Mouse (Mus musculus): Measurements from ENCODE around the gene Dennd1b. TPM values are rescaled to one million over a fixed set of nuclear protein-coding genes. Genes with fewer than 3 reads are reported as not detected.
A peak's percentile ranks its signal among the peaks of the same experiment; 100 is the strongest.

Gene Dennd1b
- polyA plus RNA-seq, 1 experiment: 6.2 TPM

DNA sequence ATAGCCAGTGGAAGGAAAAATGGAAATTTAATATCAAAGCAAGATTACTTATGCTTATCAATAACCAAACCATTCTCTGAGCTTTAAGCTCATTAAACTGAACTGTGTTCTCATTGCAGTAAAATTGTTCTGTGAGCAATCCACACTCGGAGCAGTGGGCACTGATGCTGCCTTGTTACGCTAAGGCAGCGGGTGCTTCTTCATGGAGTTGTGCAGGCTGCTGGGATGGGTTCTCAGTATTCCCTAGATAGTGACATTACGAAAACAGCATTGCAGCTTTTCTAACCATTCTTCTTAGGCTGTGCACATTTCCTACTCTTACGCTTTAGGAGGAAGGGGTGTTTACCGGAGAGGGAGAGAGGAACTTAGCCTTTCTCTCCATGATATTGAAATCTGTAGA is 128.5 kb downstream of the Dennd1b start:
- H3K4me3 ChIP-seq (replicated peaks; ENCODE audit: insufficient read depth, low read depth, low read length): no peak overlapping the region
- 96% methylated on average over 6 of the region's 6 CpGs for WGBS

DNA sequence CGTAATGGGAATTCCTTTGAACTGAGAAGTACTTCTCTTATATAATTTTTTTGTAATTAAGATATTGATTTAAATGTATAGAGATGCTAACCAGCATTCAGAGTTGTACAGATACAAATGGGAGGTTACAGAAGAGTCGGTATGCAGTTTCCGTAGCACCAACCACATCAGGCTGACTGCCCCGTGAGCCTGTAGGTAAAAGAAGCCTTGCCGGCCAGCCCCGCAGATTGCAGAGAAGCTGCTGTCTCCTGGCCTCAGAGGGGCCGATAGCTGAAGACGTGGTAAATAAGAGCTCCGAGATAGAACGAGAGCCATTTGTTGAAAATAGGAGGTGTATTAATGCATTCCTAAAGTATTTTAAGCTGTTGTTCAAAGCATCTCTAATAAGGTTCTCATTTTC is 128.9 kb downstream of the Dennd1b start:
- Histone ChIP-seq H3K4me3 (replicated peaks; ENCODE audit: insufficient read depth, low read depth, low read length) (no peak overlapping the region), H3K27ac (ENCODE audit: insufficient read depth, low read length) (no peak overlapping the region), H3K4me1 (ENCODE audit: control insufficient read depth, insufficient read depth, low read length) (no peaks in the 10 kb centered on the region), H3K27me3 (ENCODE audit: control insufficient read depth, insufficient read depth, low read length) (no peaks in the 10 kb centered on the region)
- 94% methylated on average over 10 of the region's 10 CpGs for WGBS
- no peak for DNase-seq
- TF ChIP-seq POLR2A (IDR thresholded peaks at IDR 0.05; ENCODE audit: borderline replicate concordance, insufficient read depth, low read length): no peak
- TF ChIP-seq CTCF (IDR thresholded peaks at IDR 0.05; ENCODE audit: borderline replicate concordance, insufficient read depth, low read depth, low read length): no peak

More for the DNA sequence above, 128.5 kb downstream of the Dennd1b start:
- no peak for DNase-seq
- H3K27ac ChIP-seq (ENCODE audit: insufficient read depth, low read length): no peak overlapping the region
- no peaks in the 10 kb centered on the region for H3K4me1 ChIP-seq (ENCODE audit: control insufficient read depth, insufficient read depth, low read length)
- no peaks in the 10 kb centered on the region for H3K27me3 ChIP-seq (ENCODE audit: control insufficient read depth, insufficient read depth, low read length)
- TF ChIP-seq POLR2A (IDR thresholded peaks at IDR 0.05; ENCODE audit: borderline replicate concordance, insufficient read depth, low read length) (no peak), CTCF (IDR thresholded peaks at IDR 0.05; ENCODE audit: borderline replicate concordance, insufficient read depth, low read depth, low read length) (no peak)

DNA sequence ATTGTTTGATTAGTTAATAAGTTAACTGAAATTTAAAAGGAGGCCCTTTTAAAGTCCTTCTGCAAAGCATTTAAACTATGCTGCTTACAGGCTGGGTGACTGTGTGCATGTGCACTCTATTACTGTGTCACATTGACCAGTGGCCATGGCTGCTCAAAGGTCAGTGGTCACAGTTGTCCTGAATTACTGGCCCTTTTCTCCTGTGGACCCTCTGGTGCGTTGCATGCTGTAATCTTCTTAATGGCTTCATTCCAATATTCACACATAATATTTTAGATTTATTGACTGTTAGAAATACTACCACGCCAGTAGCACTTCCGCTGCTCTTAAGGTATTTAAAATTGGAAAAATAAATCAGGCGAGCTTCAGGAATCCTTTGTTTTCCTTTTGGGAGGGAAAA is 129.5 kb downstream of the Dennd1b start:
- no peaks in the 10 kb centered on the region for H3K4me1 ChIP-seq (ENCODE audit: control insufficient read depth, insufficient read depth, low read length)
- WGBS: 86% methylated on average over 4 of the region's 4 CpGs
- H3K4me3 ChIP-seq (replicated peaks; ENCODE audit: insufficient read depth, low read depth, low read length): no peak overlapping the region
- no peak overlapping the region for H3K27ac ChIP-seq (ENCODE audit: insufficient read depth, low read length)
- TF ChIP-seq CTCF (IDR thresholded peaks at IDR 0.05; ENCODE audit: borderline replicate concordance, insufficient read depth, low read depth, low read length) (no peak), POLR2A (IDR thresholded peaks at IDR 0.05; ENCODE audit: borderline replicate concordance, insufficient read depth, low read length) (no peak)
- H3K27me3 ChIP-seq (ENCODE audit: control insufficient read depth, insufficient read depth, low read length): no peaks in the 10 kb centered on the region
- no peak for DNase-seq

DNA sequence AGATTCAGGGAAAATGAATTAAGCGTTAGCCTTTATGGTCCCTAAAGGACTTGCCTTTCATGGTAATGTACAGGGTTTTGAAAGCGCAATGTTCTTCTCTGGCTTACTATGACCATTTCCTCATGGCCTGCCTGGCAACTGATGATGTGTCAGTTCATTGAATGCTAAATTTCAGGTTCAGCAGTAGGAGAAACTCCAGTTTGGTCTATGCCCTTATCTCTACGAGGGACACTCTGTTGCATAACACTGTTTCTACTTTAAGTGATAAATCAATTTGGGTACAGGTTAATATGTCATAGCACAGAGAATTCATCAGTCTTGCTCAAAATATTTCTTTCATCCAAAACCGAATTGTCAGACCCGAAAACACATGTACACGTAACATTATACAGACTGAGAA is 133.1 kb downstream of the Dennd1b start:
- no peak for DNase-seq
- no peak for TF ChIP-seq POLR2A (IDR thresholded peaks at IDR 0.05; ENCODE audit: borderline replicate concordance, insufficient read depth, low read length)
- no peak for TF ChIP-seq CTCF (IDR thresholded peaks at IDR 0.05; ENCODE audit: borderline replicate concordance, insufficient read depth, low read depth, low read length)
- Histone ChIP-seq H3K27ac (ENCODE audit: insufficient read depth, low read length) (no peak overlapping the region), H3K4me3 (replicated peaks; ENCODE audit: insufficient read depth, low read depth, low read length) (no peak overlapping the region), H3K4me1 (ENCODE audit: control insufficient read depth, insufficient read depth, low read length) (no peaks in the 10 kb centered on the region), H3K27me3 (ENCODE audit: control insufficient read depth, insufficient read depth, low read length) (no peaks in the 10 kb centered on the region)
- 95% methylated on average over 6 of the region's 6 CpGs for WGBS

DNA sequence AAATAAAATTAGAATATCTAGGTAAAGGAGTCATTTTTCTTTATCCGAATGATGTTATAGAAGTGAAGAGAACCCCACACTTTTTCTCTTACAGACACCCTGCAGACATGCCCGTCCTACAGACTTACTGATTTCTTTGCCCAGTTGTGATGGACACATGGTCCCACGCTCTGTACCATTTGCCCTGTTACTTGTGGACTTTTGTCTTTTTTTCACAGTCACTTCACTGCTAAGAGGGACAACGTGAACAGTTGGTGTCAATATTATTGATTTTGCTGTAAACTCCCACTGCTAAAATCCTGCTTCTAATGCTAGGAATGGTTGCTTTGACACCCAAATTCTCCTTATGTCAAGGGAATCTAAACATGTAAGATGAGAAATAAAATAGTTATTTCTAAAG is 134.9 kb downstream of the Dennd1b start:
- no peak overlapping the region for H3K27ac ChIP-seq (ENCODE audit: insufficient read depth, low read length)
- TF ChIP-seq POLR2A (IDR thresholded peaks at IDR 0.05; ENCODE audit: borderline replicate concordance, insufficient read depth, low read length) (no peak), CTCF (IDR thresholded peaks at IDR 0.05; ENCODE audit: borderline replicate concordance, insufficient read depth, low read depth, low read length) (no peak)
- H3K4me1 ChIP-seq (ENCODE audit: control insufficient read depth, insufficient read depth, low read length): no peaks in the 10 kb centered on the region
- DNase-seq: no peak
- H3K27me3 ChIP-seq (ENCODE audit: control insufficient read depth, insufficient read depth, low read length): no peaks in the 10 kb centered on the region
- H3K4me3 ChIP-seq (replicated peaks; ENCODE audit: insufficient read depth, low read depth, low read length): no peak overlapping the region
- WGBS: 95% methylated on average over 4 of the region's 4 CpGs

DNA sequence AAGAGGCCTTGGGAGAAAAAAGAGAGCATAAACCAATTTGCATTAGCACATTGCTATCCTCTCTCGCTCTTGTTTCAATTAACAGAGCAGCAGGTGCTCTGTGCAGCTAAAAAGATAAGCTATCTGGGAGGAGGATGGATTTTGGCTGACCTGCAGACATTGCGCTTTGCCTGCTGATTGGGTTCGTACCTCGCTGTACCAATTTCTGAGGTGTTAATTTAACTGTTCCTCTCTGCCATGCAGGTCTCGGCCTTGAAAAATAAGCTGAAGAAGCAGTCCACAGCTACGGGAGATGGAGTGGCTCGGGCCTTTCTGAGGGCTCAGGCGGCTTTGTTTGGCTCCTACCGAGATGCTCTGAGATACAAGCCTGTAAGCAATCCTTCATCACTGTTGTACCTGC is 138.5 kb downstream of the Dennd1b start:
- Histone ChIP-seq H3K4me1 (ENCODE audit: control insufficient read depth, insufficient read depth, low read length) (no peaks in the 10 kb centered on the region), H3K27me3 (ENCODE audit: control insufficient read depth, insufficient read depth, low read length) (no peaks in the 10 kb centered on the region), H3K27ac (ENCODE audit: insufficient read depth, low read length) (no peak overlapping the region), H3K4me3 (replicated peaks; ENCODE audit: insufficient read depth, low read depth, low read length) (no peak overlapping the region)
- 70% methylated on average over 9 of the region's 9 CpGs for WGBS
- peak in 1 of 2 experiments; percentile 28 for DNase-seq
- no peak for TF ChIP-seq CTCF (IDR thresholded peaks at IDR 0.05; ENCODE audit: borderline replicate concordance, insufficient read depth, low read depth, low read length)
- TF ChIP-seq POLR2A (IDR thresholded peaks at IDR 0.05; ENCODE audit: borderline replicate concordance, insufficient read depth, low read length): no peak

DNA sequence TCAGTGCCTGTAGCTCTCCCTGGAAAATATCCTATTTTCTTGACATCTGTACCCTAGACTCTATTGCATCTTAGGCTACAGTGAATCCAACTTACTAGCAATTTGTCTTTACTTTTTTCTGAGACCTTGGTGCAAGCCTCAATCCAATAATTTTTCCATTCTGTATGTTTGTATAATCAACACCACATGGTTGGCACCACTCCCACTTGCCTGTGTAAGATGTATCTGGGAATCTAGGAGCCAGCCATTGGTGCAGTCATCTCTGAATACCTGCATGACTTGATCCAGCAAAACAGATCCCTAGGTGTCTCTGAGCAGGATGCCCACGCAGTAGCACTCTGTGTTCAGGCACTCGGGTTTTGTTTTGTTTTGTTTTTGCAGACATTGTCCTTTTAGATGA is 145.0 kb downstream of the Dennd1b start:
- no peaks in the 10 kb centered on the region for H3K27me3 ChIP-seq (ENCODE audit: control insufficient read depth, insufficient read depth, low read length)
- no peak overlapping the region for H3K4me3 ChIP-seq (replicated peaks; ENCODE audit: insufficient read depth, low read depth, low read length)
- H3K4me1 ChIP-seq (ENCODE audit: control insufficient read depth, insufficient read depth, low read length): no peaks in the 10 kb centered on the region
- no peak for DNase-seq
- no peak for TF ChIP-seq POLR2A (IDR thresholded peaks at IDR 0.05; ENCODE audit: borderline replicate concordance, insufficient read depth, low read length)
- no peak for TF ChIP-seq CTCF (IDR thresholded peaks at IDR 0.05; ENCODE audit: borderline replicate concordance, insufficient read depth, low read depth, low read length)
- WGBS: 87% methylated on average over 2 of the region's 2 CpGs
- H3K27ac ChIP-seq (ENCODE audit: insufficient read depth, low read length): no peak overlapping the region

DNA sequence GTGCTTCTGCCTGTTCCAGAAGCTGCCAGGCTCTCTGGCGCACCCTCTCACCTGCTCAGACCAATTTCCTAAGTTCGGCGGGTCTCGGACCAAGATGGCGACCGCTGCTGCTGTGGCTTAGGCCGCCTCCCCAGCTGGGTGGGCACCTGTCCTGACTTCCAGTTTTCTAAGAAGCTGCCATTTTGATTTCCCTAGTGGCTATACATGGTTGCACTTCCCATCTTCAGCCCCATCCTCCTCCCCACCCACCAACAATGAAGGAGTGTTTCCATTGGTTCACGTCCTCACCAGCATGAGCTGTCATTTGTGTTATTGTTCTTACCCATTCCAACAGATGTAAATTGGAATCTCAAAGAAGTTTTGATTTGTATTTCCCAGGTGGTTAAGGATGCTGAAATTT is 159.4 kb downstream of the Dennd1b start:
- Histone ChIP-seq H3K27me3 (ENCODE audit: control insufficient read depth, insufficient read depth, low read length) (no peaks in the 10 kb centered on the region), H3K27ac (ENCODE audit: insufficient read depth, low read length) (no peak overlapping the region), H3K4me3 (replicated peaks; ENCODE audit: insufficient read depth, low read depth, low read length) (no peak overlapping the region), H3K4me1 (ENCODE audit: control insufficient read depth, insufficient read depth, low read length) (no peaks in the 10 kb centered on the region)
- DNase-seq: no peak
- WGBS: 97% methylated on average over 8 of the region's 8 CpGs
- no peak for TF ChIP-seq POLR2A (IDR thresholded peaks at IDR 0.05; ENCODE audit: borderline replicate concordance, insufficient read depth, low read length)
- TF ChIP-seq CTCF (IDR thresholded peaks at IDR 0.05; ENCODE audit: borderline replicate concordance, insufficient read depth, low read depth, low read length): no peak
